Comparison of ENCODE assay signal across 19 mouse cellular contexts in the genomic region with DNA sequence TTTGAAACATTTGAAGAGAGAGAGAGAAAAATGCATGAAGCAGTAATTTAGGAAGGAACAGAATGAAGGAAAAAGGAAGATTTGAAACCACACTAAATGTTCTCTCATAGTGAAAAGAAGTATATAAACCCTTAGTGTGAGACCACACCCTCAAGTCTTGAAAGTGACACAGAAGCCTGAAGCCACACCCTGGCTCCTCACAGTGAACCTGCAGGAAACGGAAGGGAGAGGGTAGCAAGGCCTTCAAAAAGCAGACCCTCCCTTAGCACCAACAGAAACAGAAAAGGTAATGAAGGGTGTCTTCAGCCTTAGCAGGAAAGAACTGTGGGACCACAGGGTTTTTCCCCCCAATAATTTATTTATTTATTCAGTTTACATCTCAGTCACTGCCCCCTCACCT.
A peak's percentile ranks its signal among the peaks of the same experiment; 100 is the strongest.
DNase-seq lines count a peak whose midpoint lies in the region; ATAC-seq and TF ChIP-seq lines count a peak whose summit lies in the region.
"Had no signal": no experiment of that assay in that cellular context is flagged by ENCODE, and none has a peak within 500 bp of the region (broad histone marks: within the 10 kb centered on the region; RNA-seq: fewer than 3 reads in every experiment).

No protein-coding gene starts in this region.

- no peaks in the 10 kb centered on the region for H3K36me3 ChIP-seq in heart, adult 2 months (ENCODE audit: control insufficient read depth, insufficient read depth, low read length)
- H3K36me3 ChIP-seq: embryonic facial prominence, embryonic 15.5 days; forebrain, embryonic 10.5 days; hindbrain, embryonic 12.5 days; limb, embryonic 10.5 days; liver, embryonic 13.5 days; neural tube, embryonic 13.5 days; stomach, embryonic 15.5 days had no signal

- H3K27ac ChIP-seq in heart, adult 2 months = no peak overlapping the region
- H3K27ac ChIP-seq: embryonic facial prominence, embryonic 15.5 days; forebrain, embryonic 10.5 days; hindbrain, embryonic 12.5 days; layer of hippocampus, adult 2 months; limb, embryonic 10.5 days; liver, embryonic 13.5 days; neural tube, embryonic 13.5 days; stomach, embryonic 15.5 days had no signal

- ATAC-seq in megakaryocyte, adult 5-6 weeks (ENCODE audit: poor library complexity, severe bottlenecking) = peak; percentile 72

- TF ChIP-seq CTCF in heart, adult 2 months (IDR thresholded peaks at IDR 0.05) = no peak

- peak; percentile 26 for DNase-seq in thymus, postnatal 14 days
- no peak for DNase-seq in thymus, adult 18-20 months
- peak; percentile 25 for DNase-seq in T-cell, adult 2 months (ENCODE audit: low spot score)
- no peak for DNase-seq in embryo, embryonic 10 days (ENCODE audit: low spot score)
- no peak for DNase-seq in urinary bladder, postnatal 36 days (ENCODE audit: low spot score in 2 of 2)
- no peak for DNase-seq in heart, adult 2 months
- DNase-seq: cerebellum, adult 9-10 months; embryo, embryonic 11 days; kidney, adult 11 months; kidney, postnatal 10 days; liver, embryonic 13.5 days had no signal

- no peak for TF ChIP-seq POLR2A in heart, adult 2 months (IDR thresholded peaks at IDR 0.05; ENCODE audit: insufficient read depth, low read depth, low read length)

- whole genome bisulfite sequencing in heart, adult 2 months = 73% methylated on average over 1 of the region's 1 CpGs

- no peak overlapping the region for H3K9ac ChIP-seq in heart, adult 2 months (ENCODE audit: low read depth, low read length)
- H3K9ac ChIP-seq: embryonic facial prominence, embryonic 15.5 days; hindbrain, embryonic 12.5 days; liver, embryonic 13.5 days; neural tube, embryonic 13.5 days; stomach, embryonic 15.5 days had no signal

- intact Hi-C loops in heart, adult 2 months (cut with DNase I) = no loop called here

- H3K79me2 ChIP-seq in heart, adult 2 months (replicated peaks; ENCODE audit: control insufficient read depth, insufficient read depth, low read length) = no peaks in the 10 kb centered on the region

- no peak overlapping the region for H3K4me3 ChIP-seq in heart, adult 2 months
- H3K4me3 ChIP-seq: embryonic facial prominence, embryonic 15.5 days; forebrain, embryonic 10.5 days; hindbrain, embryonic 12.5 days; layer of hippocampus, adult 2 months; limb, embryonic 10.5 days; liver, embryonic 13.5 days; neural tube, embryonic 13.5 days; stomach, embryonic 15.5 days had no signal

- H3K27me3 ChIP-seq in heart, adult 2 months (ENCODE audit: control insufficient read depth, insufficient read depth, low read length) = no peaks in the 10 kb centered on the region
- H3K27me3 ChIP-seq: embryonic facial prominence, embryonic 15.5 days; hindbrain, embryonic 12.5 days; liver, embryonic 13.5 days; neural tube, embryonic 13.5 days; stomach, embryonic 15.5 days had no signal

- no peak for TF ChIP-seq EP300 in heart, adult 2 months (IDR thresholded peaks at IDR 0.05; ENCODE audit: insufficient read depth, low read depth, low read length)

- H3K4me1 ChIP-seq in heart, adult 2 months (ENCODE audit: control insufficient read depth, insufficient read depth, low read length) = peaks cover 3% of the 10 kb centered on the region
- H3K4me1 ChIP-seq: hindbrain, embryonic 12.5 days; liver, embryonic 13.5 days; neural tube, embryonic 13.5 days; stomach, embryonic 15.5 days had no signal

Comparison
In these comparisons a context has a peak if more than half of its experiments do, and no peak if none do; other contexts are left out.
1. DNase-seq: peak in thymus, postnatal 14 days (single experiment) and T-cell, adult 2 months (single experiment); none in thymus, adult 18-20 months (0 of 2), embryo, embryonic 10 days (single experiment), urinary bladder, postnatal 36 days (0 of 2) and heart, adult 2 months (0 of 2).